Mouse (Mus musculus) lung, postnatal 14 days (tissue): ENCODE results near the gene Tas1r2.

Experiments
- DNase-seq: peaks from one replicate; pipeline ENCODE4 v3.0.0; 2021

Gene Tas1r2

GRCm38 (mm10) chr4:139639801-139640200 is 13.5 kb upstream of the Tas1r2 start:
- DNase-seq: no peak

GRCm38 (mm10) chr4:139640333-139640732 is 13.0 kb upstream of the Tas1r2 start:
- DNase-seq: no peak

GRCm38 (mm10) chr4:139640775-139641174 is 12.6 kb upstream of the Tas1r2 start:
- no peak for DNase-seq

GRCm38 (mm10) chr4:139641829-139642425 is 11.4 kb upstream of the Tas1r2 start:
- DNase-seq: no peak

GRCm38 (mm10) chr4:139643972-139644371 is 9.4 kb upstream of the Tas1r2 start:
- peak; percentile 83 for DNase-seq

GRCm38 (mm10) chr4:139646916-139647315 is 6.4 kb upstream of the Tas1r2 start:
- no peak for DNase-seq

GRCm38 (mm10) chr4:139650086-139650743 is 3.1 kb upstream of the Tas1r2 start:
- no peak for DNase-seq

- DNase-seq: no peak
Observed at GRCm38 (mm10) chr4:139650907-139651306, 2.4 kb upstream of the Tas1r2 start.

GRCm38 (mm10) chr4:139661897-139662296 is 8.6 kb downstream of the Tas1r2 start:
- DNase-seq: no peak

GRCm38 (mm10) chr4:139667632-139668031 is 14.3 kb downstream of the Tas1r2 start:
- no peak for DNase-seq

- DNase-seq: peak; percentile 67
Observed at GRCm38 (mm10) chr4:139669847-139670246, 16.5 kb downstream of the Tas1r2 start.

- no peak for DNase-seq
Observed at GRCm38 (mm10) chr4:139675696-139676095, 22.4 kb downstream of the Tas1r2 start.

GRCm38 (mm10) chr4:139683728-139684638 is 30.6 kb downstream of the Tas1r2 start:
- DNase-seq: no peak

- DNase-seq: peak; percentile 72
Observed at GRCm38 (mm10) chr4:139684639-139685017, 31.3 kb downstream of the Tas1r2 start.

- no peak for DNase-seq
Observed at GRCm38 (mm10) chr4:139688058-139688457, 34.7 kb downstream of the Tas1r2 start.

- DNase-seq: no peak
Observed at GRCm38 (mm10) chr4:139689627-139690269, 36.4 kb downstream of the Tas1r2 start.

- no peak for DNase-seq
Observed at GRCm38 (mm10) chr4:139693315-139693714, 40.0 kb downstream of the Tas1r2 start.

- no peak for DNase-seq
Observed at GRCm38 (mm10) chr4:139697755-139698154, 44.4 kb downstream of the Tas1r2 start.

- peak; percentile 1 for DNase-seq
Observed at GRCm38 (mm10) chr4:139698602-139699001, 45.3 kb downstream of the Tas1r2 start.

GRCm38 (mm10) chr4:139702914-139703313 is 49.6 kb downstream of the Tas1r2 start:
- DNase-seq: no peak

- DNase-seq: no peak
Observed at GRCm38 (mm10) chr4:139703468-139703867, 50.1 kb downstream of the Tas1r2 start.

- DNase-seq: no peak
Observed at GRCm38 (mm10) chr4:139705986-139706385, 52.6 kb downstream of the Tas1r2 start.
